Mouse (Mus musculus) neutrophil, adult 5-6 weeks (primary cell): ENCODE measurements around the gene Pex11b. TPM values are rescaled to one million over a fixed set of nuclear protein-coding genes. Genes with fewer than 3 reads are reported as not detected.
"Not testable (repeated sequence)": the region's sequence is repeated elsewhere in the genome, so short reads cannot be mapped to it uniquely, and the experiment has no call there.

Source experiments
- ATAC-seq: fragments of 151-379, 151-347 bp; 2 replicates; pipeline ENCODE4 v1.8.0; 2017; ENCODE audit warnings: mild to moderate bottlenecking, moderate TSS enrichment; ENCODE audit not compliant: insufficient number of reproducible peaks, poor library complexity, low FRiP score, severe bottlenecking; ENCODE audit errors: extremely low read depth
- total RNA-seq: library from RNA; stranded (forward); fragments of 200-1000 nt; gene quantifications from 2 replicates; pipeline ENCODE4 v1.2.3, GENCODE M21; 2017

Pex11b gene
- total RNA-seq, 1 experiment from 2014 or later: 19.3 TPM

- ATAC-seq: no peak
These were observed 33.4 kb downstream of the Pex11b start for GRCm38 (mm10) chr3:96668424-96669067.

GRCm38 (mm10) chr3:96669727-96670468, 34.7 kb downstream of the Pex11b start, which contains the start of gene Ankrd35:
Ankrd35 (plus strand) TSS chr3:96670131.
- ATAC-seq: peak; percentile 94

- no peak for ATAC-seq
These were observed 36.3 kb downstream of the Pex11b start for GRCm38 (mm10) chr3:96671519-96671918.

- no peak for ATAC-seq
These were observed 38.3 kb downstream of the Pex11b start for GRCm38 (mm10) chr3:96673514-96673913.

GRCm38 (mm10) chr3:96674442-96674841, 39.3 kb downstream of the Pex11b start:
- no peak for ATAC-seq

- ATAC-seq: no peak
These were observed 40.0 kb downstream of the Pex11b start for GRCm38 (mm10) chr3:96675171-96675570.

GRCm38 (mm10) chr3:96675690-96676089, 40.5 kb downstream of the Pex11b start:
- ATAC-seq: no peak

- no peak for ATAC-seq
These were observed 43.3 kb downstream of the Pex11b start for GRCm38 (mm10) chr3:96678456-96678855.

- no peak for ATAC-seq
These were observed 44.0 kb downstream of the Pex11b start for GRCm38 (mm10) chr3:96679159-96679674.

- no peak for ATAC-seq
These were observed 45.2 kb downstream of the Pex11b start for GRCm38 (mm10) chr3:96680269-96680956.

- no peak for ATAC-seq
These were observed 48.3 kb downstream of the Pex11b start for GRCm38 (mm10) chr3:96683496-96683895.

- ATAC-seq: no peak
These were observed 49.1 kb downstream of the Pex11b start for GRCm38 (mm10) chr3:96684151-96684821.

GRCm38 (mm10) chr3:96684822-96685156, 49.6 kb downstream of the Pex11b start:
- no peak for ATAC-seq

- not testable (repeated sequence) for ATAC-seq
These were observed 50.9 kb downstream of the Pex11b start for GRCm38 (mm10) chr3:96686057-96686456.

- no peak for ATAC-seq
These were observed 53.7 kb downstream of the Pex11b start for GRCm38 (mm10) chr3:96688854-96689253.

- no peak for ATAC-seq
These were observed 55.1 kb downstream of the Pex11b start for GRCm38 (mm10) chr3:96690298-96690697.

- no peak for ATAC-seq
These were observed 57.3 kb downstream of the Pex11b start for GRCm38 (mm10) chr3:96692506-96692905.

GRCm38 (mm10) chr3:96693579-96693978, 58.4 kb downstream of the Pex11b start:
- no peak for ATAC-seq
